8 mouse cellular contexts compared by ENCODE assay signal in the genomic region with DNA sequence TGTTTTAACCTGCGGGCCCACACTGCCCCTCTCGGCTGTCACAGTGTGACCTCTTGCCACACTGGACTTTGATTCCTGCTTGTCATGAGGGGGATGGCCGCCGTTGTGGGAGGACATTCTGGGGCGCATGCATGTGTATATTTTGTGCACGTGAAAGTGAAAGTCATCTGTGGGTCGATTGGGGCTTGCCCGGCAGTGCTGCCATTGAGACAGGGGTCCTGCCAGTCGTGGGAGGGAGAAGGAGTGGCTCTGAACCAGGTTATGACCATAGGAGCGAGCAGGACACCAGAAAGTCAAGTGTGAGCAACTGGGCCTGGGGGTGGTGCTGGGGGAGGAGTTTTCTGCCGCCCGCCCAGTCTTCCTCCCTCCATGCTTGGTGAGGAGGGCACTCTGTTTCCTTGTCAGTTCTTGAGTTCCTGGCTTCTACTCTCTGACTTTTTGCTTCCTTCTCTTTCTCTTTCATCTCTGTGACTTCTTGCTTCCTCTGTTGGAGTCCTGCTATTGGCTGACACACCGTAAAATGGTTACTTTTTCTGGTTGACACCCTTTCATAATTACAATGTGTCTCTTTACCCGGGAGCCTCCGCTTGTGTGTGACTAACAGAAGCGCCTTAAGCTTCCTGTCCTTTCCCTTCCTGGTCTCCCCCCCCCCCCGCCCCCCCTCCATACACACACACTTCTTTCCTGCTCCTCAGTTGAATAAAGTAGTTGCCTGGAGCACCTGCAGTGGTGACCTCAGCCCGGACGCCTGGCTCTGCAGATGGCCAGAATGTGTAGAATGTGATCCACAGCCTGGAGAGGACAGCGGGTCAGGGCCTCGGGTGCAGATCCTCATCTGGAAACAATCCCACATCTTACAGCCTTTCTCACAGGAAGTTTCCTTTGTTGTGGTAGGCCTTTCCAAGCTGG. TPM values are rescaled to one million over a fixed set of nuclear protein-coding genes. Genes with fewer than 3 reads are reported as not detected.
DNase-seq lines count a peak whose midpoint lies in the region; ATAC-seq lines count a peak whose summit lies in the region.

No protein-coding gene starts in this region.

- peak overlapping the region; percentile 81 for H3K27ac ChIP-seq in hindbrain, embryonic 10.5 days
- no peak overlapping the region for H3K27ac ChIP-seq in hindbrain, embryonic 11.5 days (ENCODE audit: low read depth, low read length)
- peak overlapping the region; percentile 8; the same call in 1 of the 2 replicates for H3K27ac ChIP-seq in hindbrain, embryonic 13.5 days
- peak overlapping the region; percentile 75 for H3K27ac ChIP-seq in limb, embryonic 15.5 days
- H3K27ac ChIP-seq in neural tube, embryonic 12.5 days: no peak overlapping the region

- no peak overlapping the region for H3K9ac ChIP-seq in hindbrain, embryonic 11.5 days (ENCODE audit: low read depth, low read length)
- no peak overlapping the region for H3K9ac ChIP-seq in hindbrain, embryonic 13.5 days
- no peak overlapping the region for H3K9ac ChIP-seq in limb, embryonic 15.5 days
- H3K9ac ChIP-seq in neural tube, embryonic 12.5 days: no peak overlapping the region

- no peak for ATAC-seq in hindbrain, embryonic 11.5 days (ENCODE audit: low FRiP score)
- no peak for ATAC-seq in hindbrain, embryonic 13.5 days (ENCODE audit: low FRiP score)
- no peak for ATAC-seq in limb, embryonic 15.5 days (ENCODE audit: insufficient number of reproducible peaks, low FRiP score, low TSS enrichment, low read depth)
- no peak for ATAC-seq in neural tube, embryonic 12.5 days (ENCODE audit: low FRiP score, low read depth)

- peaks cover 12% of the 10 kb centered on the region for H3K36me3 ChIP-seq in hindbrain, embryonic 10.5 days
- H3K36me3 ChIP-seq in hindbrain, embryonic 11.5 days (ENCODE audit: control insufficient read depth, insufficient read depth, low read length): no peaks in the 10 kb centered on the region
- H3K36me3 ChIP-seq in hindbrain, embryonic 13.5 days: peaks cover 6% of the 10 kb centered on the region
- H3K36me3 ChIP-seq in limb, embryonic 15.5 days: peaks cover 11% of the 10 kb centered on the region
- no peaks in the 10 kb centered on the region for H3K36me3 ChIP-seq in neural tube, embryonic 12.5 days

- 65% methylated on average over 21 of the region's 21 CpGs for WGBS in hindbrain, embryonic 10.5 days
- WGBS in hindbrain, embryonic 11.5 days: 64% methylated on average over 21 of the region's 21 CpGs
- WGBS in hindbrain, embryonic 13.5 days: 68% methylated on average over 21 of the region's 21 CpGs
- 44% methylated on average over 21 of the region's 21 CpGs for WGBS in limb, embryonic 15.5 days
- 69% methylated on average over 20 of the region's 21 CpGs for WGBS in neural tube, embryonic 12.5 days

- H3K4me1 ChIP-seq in hindbrain, embryonic 10.5 days (replicated peaks): peaks cover 64% of the 10 kb centered on the region
- peaks cover 7% of the 10 kb centered on the region; the same call in 1 of the 2 replicates for H3K4me1 ChIP-seq in hindbrain, embryonic 11.5 days (replicated peaks; ENCODE audit: control insufficient read depth, insufficient read depth, low read length)
- H3K4me1 ChIP-seq in hindbrain, embryonic 13.5 days (replicated peaks): peaks cover 23% of the 10 kb centered on the region
- peaks cover 66% of the 10 kb centered on the region for H3K4me1 ChIP-seq in limb, embryonic 15.5 days
- peaks cover 12% of the 10 kb centered on the region for H3K4me1 ChIP-seq in neural tube, embryonic 12.5 days

- H3K9me3 ChIP-seq in hindbrain, embryonic 10.5 days: no peaks in the 10 kb centered on the region
- no peaks in the 10 kb centered on the region for H3K9me3 ChIP-seq in hindbrain, embryonic 11.5 days (ENCODE audit: control insufficient read depth, low read length)
- no peaks in the 10 kb centered on the region for H3K9me3 ChIP-seq in hindbrain, embryonic 13.5 days
- no peaks in the 10 kb centered on the region for H3K9me3 ChIP-seq in limb, embryonic 15.5 days
- no peaks in the 10 kb centered on the region for H3K9me3 ChIP-seq in neural tube, embryonic 12.5 days

- no peaks in the 10 kb centered on the region for H3K27me3 ChIP-seq in hindbrain, embryonic 10.5 days (ENCODE audit: insufficient read depth, poor library complexity, severe bottlenecking)
- no peaks in the 10 kb centered on the region for H3K27me3 ChIP-seq in hindbrain, embryonic 11.5 days (ENCODE audit: control insufficient read depth, insufficient read depth, low read length)
- no peaks in the 10 kb centered on the region for H3K27me3 ChIP-seq in hindbrain, embryonic 13.5 days
- no peaks in the 10 kb centered on the region for H3K27me3 ChIP-seq in limb, embryonic 15.5 days
- H3K27me3 ChIP-seq in neural tube, embryonic 12.5 days (replicated peaks): no peaks in the 10 kb centered on the region

- no peak overlapping the region for H3K4me2 ChIP-seq in hindbrain, embryonic 11.5 days (replicated peaks; ENCODE audit: low read depth, low read length)
- H3K4me2 ChIP-seq in hindbrain, embryonic 13.5 days: no peak overlapping the region
- H3K4me2 ChIP-seq in limb, embryonic 15.5 days: no peak overlapping the region
- peak overlapping the region; percentile 10; the same call in 1 of the 2 replicates for H3K4me2 ChIP-seq in neural tube, embryonic 12.5 days (replicated peaks)

- H3K4me3 ChIP-seq in hindbrain, embryonic 10.5 days: 0 out of 2 replicates have a peak overlapping the region, but pooled peaks have one; percentile 11
- no peak overlapping the region for H3K4me3 ChIP-seq in hindbrain, embryonic 11.5 days (ENCODE audit: low read depth, low read length)
- no peak overlapping the region for H3K4me3 ChIP-seq in hindbrain, embryonic 13.5 days
- no peak overlapping the region for H3K4me3 ChIP-seq in limb, embryonic 15.5 days
- no peak overlapping the region for H3K4me3 ChIP-seq in neural tube, embryonic 12.5 days

- peak; percentile 68 for DNase-seq in hindbrain, embryonic 10.5 days (ENCODE audit: low spot score)
- DNase-seq in hindbrain, embryonic 11.5 days (ENCODE audit: low spot score): no peak
- peak; percentile 75 for DNase-seq in embryo, embryonic 10.5 days (ENCODE audit: low spot score)
- DNase-seq in right cerebral cortex, postnatal 10 days (ENCODE audit: low spot score in 2 of 2): no peak
- DNase-seq in right cerebral cortex, postnatal 36 days (ENCODE audit: low spot score in 2 of 2): no peak

RNA-seq across cellular contexts. Expression of gene Pxn, which starts 15.3 kb away (rescaled TPM):
- 32.6 and 42.6 TPM in 2 replicates for polyA plus RNA-seq in hindbrain, embryonic 10.5 days (2016; fragmentation: Nextera tagmentation; extraction: Ambion mirVana)
- 9.0 and 10.1 TPM in 2 replicates for polyA plus RNA-seq in hindbrain, embryonic 11.5 days (2014; fragmentation: Nextera tagmentation; extraction: Ambion mirVana)
- 19.9 and 23.4 TPM in 2 replicates for polyA plus RNA-seq in hindbrain, embryonic 13.5 days (2015; fragmentation: Nextera tagmentation; extraction: Ambion mirVana)
- polyA plus RNA-seq in limb, embryonic 15.5 days (2015; fragmentation: Nextera tagmentation; extraction: Ambion mirVana): 52.6 and 55.7 TPM in 2 replicates
- 29.4 and 33.5 TPM in 2 replicates for polyA plus RNA-seq in neural tube, embryonic 12.5 days (2016; fragmentation: Nextera tagmentation; extraction: Ambion mirVana)

RNA-seq across cellular contexts. Expression of gene Sirt4, which starts 37.3 kb away (rescaled TPM):
- polyA plus RNA-seq in hindbrain, embryonic 10.5 days (2016; fragmentation: Nextera tagmentation; extraction: Ambion mirVana): 17.2 and 17.3 TPM in 2 replicates
- polyA plus RNA-seq in hindbrain, embryonic 11.5 days (2014; fragmentation: Nextera tagmentation; extraction: Ambion mirVana): 21.3 and 23.1 TPM in 2 replicates
- 30.0 TPM in 2 replicates for polyA plus RNA-seq in hindbrain, embryonic 13.5 days (2015; fragmentation: Nextera tagmentation; extraction: Ambion mirVana)
- polyA plus RNA-seq in limb, embryonic 15.5 days (2015; fragmentation: Nextera tagmentation; extraction: Ambion mirVana): 24.9 and 26.5 TPM in 2 replicates
- 23.8 and 24.9 TPM in 2 replicates for polyA plus RNA-seq in neural tube, embryonic 12.5 days (2016; fragmentation: Nextera tagmentation; extraction: Ambion mirVana)

RNA-seq across cellular contexts. Expression of gene Rplp0, which starts 37.5 kb away (rescaled TPM):
- polyA plus RNA-seq in hindbrain, embryonic 10.5 days (2016; fragmentation: Nextera tagmentation; extraction: Ambion mirVana): 1,124 and 1,374 TPM in 2 replicates
- 1,244 and 1,247 TPM in 2 replicates for polyA plus RNA-seq in hindbrain, embryonic 11.5 days (2014; fragmentation: Nextera tagmentation; extraction: Ambion mirVana)
- polyA plus RNA-seq in hindbrain, embryonic 13.5 days (2015; fragmentation: Nextera tagmentation; extraction: Ambion mirVana): 895 and 907 TPM in 2 replicates
- 1,505 and 1,752 TPM in 2 replicates for polyA plus RNA-seq in limb, embryonic 15.5 days (2015; fragmentation: Nextera tagmentation; extraction: Ambion mirVana)
- polyA plus RNA-seq in neural tube, embryonic 12.5 days (2016; fragmentation: Nextera tagmentation; extraction: Ambion mirVana): 843 and 890 TPM in 2 replicates

RNA-seq across cellular contexts. Expression of gene Gcn1l1, which starts 43.2 kb away (rescaled TPM):
- polyA plus RNA-seq in hindbrain, embryonic 10.5 days (2016; fragmentation: Nextera tagmentation; extraction: Ambion mirVana): 56.9 and 57.5 TPM in 2 replicates
- 31.8 and 39.4 TPM in 2 replicates for polyA plus RNA-seq in hindbrain, embryonic 11.5 days (2014; fragmentation: Nextera tagmentation; extraction: Ambion mirVana)
- polyA plus RNA-seq in hindbrain, embryonic 13.5 days (2015; fragmentation: Nextera tagmentation; extraction: Ambion mirVana): 42.2 and 42.4 TPM in 2 replicates
- 32.9 and 36.3 TPM in 2 replicates for polyA plus RNA-seq in limb, embryonic 15.5 days (2015; fragmentation: Nextera tagmentation; extraction: Ambion mirVana)
- 47.1 and 51.9 TPM in 2 replicates for polyA plus RNA-seq in neural tube, embryonic 12.5 days (2016; fragmentation: Nextera tagmentation; extraction: Ambion mirVana)

RNA-seq across cellular contexts. Expression of gene Pla2g1b, which starts 55.7 kb away (rescaled TPM):
- 0.51 TPM in 1 of 2 replicates, not detected in the other for polyA plus RNA-seq in hindbrain, embryonic 10.5 days (2016; fragmentation: Nextera tagmentation; extraction: Ambion mirVana)
- polyA plus RNA-seq in hindbrain, embryonic 11.5 days (2014; fragmentation: Nextera tagmentation; extraction: Ambion mirVana): 0.56 and 1.1 TPM in 2 replicates
- not detected in 2 replicates for polyA plus RNA-seq in hindbrain, embryonic 13.5 days (2015; fragmentation: Nextera tagmentation; extraction: Ambion mirVana)
- polyA plus RNA-seq in limb, embryonic 15.5 days (2015; fragmentation: Nextera tagmentation; extraction: Ambion mirVana): not detected in 2 replicates
- polyA plus RNA-seq in neural tube, embryonic 12.5 days (2016; fragmentation: Nextera tagmentation; extraction: Ambion mirVana): not detected in 2 replicates

Comparison
In these comparisons a context has a peak if more than half of its experiments do, and no peak if none do; other contexts are left out.
1. DNase-seq: peak in hindbrain, embryonic 10.5 days (single experiment) and embryo, embryonic 10.5 days (single experiment); none in hindbrain, embryonic 11.5 days (single experiment), right cerebral cortex, postnatal 10 days (0 of 2) and right cerebral cortex, postnatal 36 days (0 of 2).
2. H3K27ac ChIP-seq: peak in hindbrain, embryonic 10.5 days (single experiment), hindbrain, embryonic 13.5 days (single experiment) and limb, embryonic 15.5 days (single experiment); none in hindbrain, embryonic 11.5 days (single experiment) and neural tube, embryonic 12.5 days (single experiment).